Mouse (Mus musculus) lung, postnatal 0 days (tissue): ENCODE measurements at regions not wholly inside any gene's neighbourhood (a gene's known extent, or its start where the extent isn't known, plus 50 kb on each side); places are given as distances from the start of the nearest gene placed in this dataset.

ENCODE experiments used
- ATAC-seq: fragments of 200-750 bp; cut with Nextera tagmentation; 2 replicates; pipeline ENCODE4 v1.8.0; 2017; ENCODE audit warnings: moderate library complexity
- DNase-seq: peaks from one replicate; pipeline ENCODE4 v3.0.0-alpha.2; 2016; ENCODE audit warnings: low spot score
- H3K27ac ChIP-seq: fragments of 300-500 bp; sonication (generic); 2 replicates; pipeline ENCODE4 v1.5.1; 2014; ENCODE audit warnings: antibody characterized with exemption, mild to moderate bottlenecking, low read length, mixed read lengths
- H3K27me3 ChIP-seq: fragments of 300-500 bp; sonication (generic); replicated peaks from 2 replicates; pipeline ENCODE4 v1.6.1; 2014; ENCODE audit warnings: low read length, mixed read lengths; ENCODE audit not compliant: insufficient read depth
- H3K36me3 ChIP-seq: fragments of 300-500 bp; sonication (generic); 2 replicates; pipeline ENCODE4 v1.6.1; 2014; ENCODE audit warnings: low read length, mixed read lengths; ENCODE audit not compliant: insufficient read depth
- H3K4me1 ChIP-seq: fragments of 300-500 bp; sonication (generic); 2 replicates; pipeline ENCODE4 v1.6.1; 2014; ENCODE audit warnings: antibody characterized with exemption, low read depth, low read length, mixed read lengths; ENCODE audit not compliant: insufficient read depth
- H3K4me2 ChIP-seq: fragments of 300-500 bp; sonication (generic); replicated peaks from 2 replicates; pipeline ENCODE4 v1.6.1; 2014; ENCODE audit warnings: low read depth, mild to moderate bottlenecking, low read length, moderate library complexity, mixed read lengths
- H3K4me3 ChIP-seq: fragments of 300-500 bp; sonication (generic); 2 replicates; pipeline ENCODE4 v1.5.1; 2014; ENCODE audit warnings: low read depth, low read length
- H3K9ac ChIP-seq: fragments of 300-500 bp; sonication (generic); replicated peaks from 2 replicates; pipeline ENCODE4 v1.6.1; 2014; ENCODE audit warnings: low read depth, mild to moderate bottlenecking
- H3K9me3 ChIP-seq: fragments of 300-500 bp; sonication (generic); 2 replicates; pipeline ENCODE4 v1.6.1; 2016; ENCODE audit warnings: low read length, mixed read lengths
- CTCF ChIP-seq: IDR thresholded peaks from 2 replicates; pipeline ENCODE4 v1.5.1; 2016; ENCODE audit warnings: antibody characterized with exemption, mild to moderate bottlenecking
- EP300 ChIP-seq: IDR thresholded peaks from 2 replicates; pipeline ENCODE4 v1.6.1; 2016; ENCODE audit warnings: antibody characterized with exemption, mild to moderate bottlenecking, control low read depth
- WGBS: fragments of 180-500 bp; shearing (Covaris S2); extraction: QIAGEN DNeasy Blood & Tissue Kit; methylation state at CpG from one replicate; pipeline ENCODE4 v1.1.7; 2014; 5-methylcytosine and 5-hydroxymethylcytosine counted together

DNA sequence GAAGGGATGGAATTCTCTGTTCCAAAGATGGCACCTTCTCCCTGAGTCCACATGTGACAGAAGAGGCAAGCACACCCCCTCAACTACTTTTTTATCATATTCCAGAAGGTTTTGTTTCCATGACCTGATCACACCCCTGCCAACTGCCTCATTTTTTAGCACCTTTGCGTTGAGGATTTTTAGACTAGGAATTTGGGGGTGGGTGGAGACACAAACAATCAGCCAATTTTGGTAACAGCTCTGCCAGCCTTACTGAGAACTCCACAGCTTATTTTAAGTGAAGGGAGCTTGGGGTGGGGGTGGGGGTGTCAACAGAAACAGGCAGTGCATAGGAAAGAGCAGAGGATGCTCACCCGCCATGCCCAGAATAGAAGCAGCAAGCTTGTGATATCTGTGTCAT, 129.7 kb upstream of the 4933402D24Rik start:
- no peaks in the 10 kb centered on the region for H3K36me3 ChIP-seq
- no peaks in the 10 kb centered on the region for H3K4me1 ChIP-seq
- DNase-seq (no peak), ATAC-seq (no peak)
- H3K27me3 ChIP-seq = no peaks in the 10 kb centered on the region
- no peak overlapping the region for H3K4me3 ChIP-seq
- WGBS = 68% methylated on average over 2 of the region's 2 CpGs
- H3K9ac ChIP-seq = no peak overlapping the region
- TF ChIP-seq CTCF (no peak), EP300 (no peak)
- H3K4me2 ChIP-seq = no peak overlapping the region
- no peak overlapping the region for H3K27ac ChIP-seq
- H3K9me3 ChIP-seq = no peaks in the 10 kb centered on the region

DNA sequence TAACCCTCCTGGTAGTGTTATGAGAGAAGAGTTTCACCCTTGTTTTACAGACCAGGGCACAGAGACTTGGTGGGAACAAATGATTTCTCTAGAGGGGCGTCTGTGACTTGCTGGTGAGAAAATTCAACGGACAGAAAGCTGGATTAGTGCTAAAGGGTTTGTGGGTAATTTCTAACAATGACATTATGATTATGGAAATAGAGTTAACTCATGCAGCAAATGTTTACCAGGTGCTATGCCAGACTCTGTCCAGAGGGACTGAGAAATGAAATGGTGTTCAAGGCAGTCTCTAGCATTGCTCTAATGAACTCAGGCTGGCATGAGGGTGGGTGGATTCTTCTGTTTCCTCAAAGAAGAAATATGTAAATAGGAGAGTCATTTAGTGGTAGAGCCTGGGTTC, 128.5 kb upstream of the 4933402D24Rik start:
- Histone ChIP-seq H3K36me3 (no peaks in the 10 kb centered on the region), H3K9me3 (no peaks in the 10 kb centered on the region), H3K4me2 (no peak overlapping the region), H3K4me3 (no peak overlapping the region), H3K9ac (no peak overlapping the region), H3K4me1 (no peaks in the 10 kb centered on the region), H3K27me3 (no peaks in the 10 kb centered on the region), H3K27ac (no peak overlapping the region)
- DNase-seq (no peak), ATAC-seq (no peak)
- WGBS = 86% methylated on average over 2 of the region's 2 CpGs
- TF ChIP-seq CTCF = no peak

DNA sequence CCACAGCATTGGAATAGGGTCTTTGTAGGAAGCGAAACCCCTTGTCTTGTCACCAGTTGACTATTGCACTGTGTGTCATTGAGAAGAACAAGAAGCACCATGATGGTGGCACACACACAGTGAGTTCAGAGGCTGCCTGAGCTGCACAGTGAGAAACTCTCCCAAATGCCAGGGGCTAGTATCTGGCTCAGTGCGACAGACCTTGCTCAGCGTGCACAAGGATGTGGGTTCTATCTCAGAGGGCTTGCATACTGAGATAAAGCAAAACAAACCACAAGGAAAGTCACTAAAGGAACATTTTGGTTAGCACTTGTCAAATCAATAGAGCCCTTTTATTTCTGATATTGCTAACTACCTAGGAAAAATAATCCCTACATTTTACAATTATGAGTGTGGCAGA, 110.5 kb upstream of the 4933402D24Rik start:
- H3K9me3 ChIP-seq = no peaks in the 10 kb centered on the region
- DNase-seq (no peak), ATAC-seq (no peak)
- no peak overlapping the region for H3K9ac ChIP-seq
- WGBS = 72% methylated on average over 3 of the region's 3 CpGs
- H3K4me3 ChIP-seq = no peak overlapping the region
- H3K27ac ChIP-seq = no peak overlapping the region
- TF ChIP-seq EP300 (no peak), CTCF (no peak)
- peaks cover 12% of the 10 kb centered on the region; the same call in 1 of the 2 replicates for H3K4me1 ChIP-seq
- no peaks in the 10 kb centered on the region for H3K27me3 ChIP-seq
- H3K4me2 ChIP-seq = no peak overlapping the region
- no peaks in the 10 kb centered on the region for H3K36me3 ChIP-seq

DNA sequence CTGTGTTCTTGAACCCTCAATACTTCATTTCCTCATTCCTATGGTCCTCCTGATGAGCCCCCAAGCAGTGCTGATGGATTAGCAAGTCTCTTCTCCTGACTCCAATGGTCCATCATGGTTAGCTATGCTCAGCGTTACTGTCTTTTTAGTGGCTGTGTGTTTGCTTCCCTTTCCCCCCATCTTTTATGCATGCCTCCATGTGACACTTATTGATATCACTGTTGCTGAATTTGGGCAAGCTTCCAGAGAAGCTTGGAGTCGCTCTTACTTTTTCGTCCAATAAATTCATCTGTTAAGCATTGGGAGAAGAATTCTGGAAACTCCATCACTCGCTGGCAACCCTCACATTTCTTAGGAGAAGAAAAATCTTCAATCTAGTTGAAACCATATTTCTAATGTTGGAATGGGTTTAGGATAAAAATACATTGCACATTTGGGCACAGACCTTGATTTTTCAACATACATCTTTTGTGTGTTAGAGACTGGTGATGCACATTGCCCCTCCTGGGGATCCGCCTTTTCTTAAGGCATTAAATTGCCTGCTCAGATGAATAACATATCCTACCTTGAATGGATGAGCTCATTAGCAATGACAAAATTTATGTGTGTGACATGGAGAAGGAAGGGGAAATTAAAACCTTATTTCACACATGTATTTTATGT, 107.7 kb upstream of the 4933402D24Rik start:
- Histone ChIP-seq H3K27ac (no peak overlapping the region), H3K9me3 (no peaks in the 10 kb centered on the region), H3K36me3 (no peaks in the 10 kb centered on the region), H3K4me2 (no peak overlapping the region), H3K9ac (no peak overlapping the region), H3K27me3 (no peaks in the 10 kb centered on the region), H3K4me3 (no peak overlapping the region), H3K4me1 (peaks cover 12% of the 10 kb centered on the region; the same call in 1 of the 2 replicates)
- WGBS = 48% methylated on average over 5 of the region's 5 CpGs
- DNase-seq (no peak), ATAC-seq (no peak)
- TF ChIP-seq CTCF (no peak), EP300 (no peak)

- 42% methylated on average over 2 of the region's 3 CpGs for WGBS
- Histone ChIP-seq H3K9me3 (no peaks in the 10 kb centered on the region), H3K27ac (no peak overlapping the region), H3K36me3 (no peaks in the 10 kb centered on the region), H3K27me3 (no peaks in the 10 kb centered on the region), H3K4me1 (peaks cover 12% of the 10 kb centered on the region; the same call in 1 of the 2 replicates), H3K9ac (no peak overlapping the region), H3K4me3 (no peak overlapping the region), H3K4me2 (no peak overlapping the region)
- DNase-seq (peak; percentile 65), ATAC-seq (peak; percentile 80)
- TF ChIP-seq CTCF = no peak
- TF ChIP-seq EP300 = no peak
Measured at GRCm38 (mm10) chr1:63875297-63875962, 106.4 kb upstream of the 4933402D24Rik start.

DNA sequence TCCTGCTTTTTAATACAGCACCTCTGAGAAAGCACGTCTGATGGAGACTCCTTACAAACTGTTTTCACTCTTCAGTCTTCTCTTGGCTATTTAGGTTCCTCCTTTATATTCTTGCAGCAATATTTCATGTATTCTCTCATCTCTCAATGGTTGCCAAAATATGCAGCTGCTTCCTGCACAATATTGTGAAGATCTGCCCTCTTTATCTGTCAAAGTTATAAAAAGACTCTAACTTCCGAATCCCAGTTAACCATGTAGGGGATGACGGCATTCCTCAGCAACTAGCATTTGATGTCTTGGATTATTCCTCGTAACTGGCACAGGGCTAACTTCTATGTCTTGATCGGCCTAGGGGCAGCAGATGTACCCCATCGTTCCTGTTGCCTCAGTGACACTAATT, 102.8 kb upstream of the 4933402D24Rik start:
- no peaks in the 10 kb centered on the region for H3K36me3 ChIP-seq
- no peak overlapping the region for H3K9ac ChIP-seq
- no peak for DNase-seq
- no peak for ATAC-seq
- H3K9me3 ChIP-seq = no peaks in the 10 kb centered on the region
- H3K27ac ChIP-seq = no peak overlapping the region
- H3K4me1 ChIP-seq = peaks cover 10% of the 10 kb centered on the region; the same call in 1 of the 2 replicates
- no peak overlapping the region for H3K4me2 ChIP-seq
- 57% methylated on average over 6 of the region's 6 CpGs for WGBS
- no peak overlapping the region for H3K4me3 ChIP-seq
- TF ChIP-seq EP300 = no peak
- TF ChIP-seq CTCF = no peak
- H3K27me3 ChIP-seq = no peaks in the 10 kb centered on the region
